Mouse (Mus musculus): Measurements from ENCODE around the gene Gm20741.

The Gm20741 gene

GRCm38 (mm10) chr16:88811827-88812226 is at the start of gene Gm20741:
Gene Gm20741 (minus strand): TSS chr16:88812220.
- DNase-seq (ENCODE audit: low spot score in 2 of 2) = no peak

GRCm38 (mm10) chr16:88851450-88851849 is 39.4 kb upstream of the Gm20741 start:
- DNase-seq (ENCODE audit: low spot score in 2 of 2) = peak in 1 of 2 experiments; percentile 4

GRCm38 (mm10) chr16:88848558-88848957 is 36.5 kb upstream of the Gm20741 start:
- DNase-seq (ENCODE audit: low spot score in 2 of 2) = no peak

GRCm38 (mm10) chr16:88847363-88847762 is 35.3 kb upstream of the Gm20741 start:
- no peak for DNase-seq (ENCODE audit: low spot score in 2 of 2)

- DNase-seq (ENCODE audit: low spot score in 2 of 2) = no peak
These were observed 15.0 kb upstream of the Gm20741 start for GRCm38 (mm10) chr16:88826978-88827377.

- DNase-seq (ENCODE audit: low spot score in 2 of 2) = no peak
These were observed 14.2 kb upstream of the Gm20741 start, which contains the start of gene Krtap14 for GRCm38 (mm10) chr16:88826095-88826652. Gene Krtap14 (minus strand): TSS chr16:88826145.

GRCm38 (mm10) chr16:88823736-88824135 is 11.7 kb upstream of the Gm20741 start:
- no peak for DNase-seq (ENCODE audit: low spot score in 2 of 2)

GRCm38 (mm10) chr16:88820066-88820465 is 8.0 kb upstream of the Gm20741 start, which contains the start of gene Krtap15:
Gene Krtap15 (plus strand): TSS chr16:88820215.
- DNase-seq (ENCODE audit: low spot score in 2 of 2) = no peak

GRCm38 (mm10) chr16:88786786-88787185 is 25.2 kb downstream of the Gm20741 start:
- no peak for DNase-seq (ENCODE audit: low spot score in 2 of 2)

- DNase-seq (ENCODE audit: low spot score in 2 of 2) = no peak
These were observed 34.4 kb downstream of the Gm20741 start, which contains the start of gene Gm5965 for GRCm38 (mm10) chr16:88777596-88777995. Gene Gm5965 (plus strand): TSS chr16:88777896.

GRCm38 (mm10) chr16:88774106-88774505 is 37.9 kb downstream of the Gm20741 start, which contains the start of gene 2310057N15Rik:
Gene 2310057N15Rik (minus strand): TSS chr16:88774206.
- DNase-seq (ENCODE audit: low spot score in 2 of 2) = no peak

Measured in thymus, postnatal 10 days (tissue).